Mouse (Mus musculus): ENCODE measurements around the gene 1700007K13Rik.
"Not testable (repeated sequence)": the region's sequence is repeated elsewhere in the genome, so short reads cannot be mapped to it uniquely, and the experiment has no call there.

The 1700007K13Rik gene

GRCm38 (mm10) chr2:28465836-28466518 lies at the start of gene 1700007K13Rik:
TSS of gene 1700007K13Rik (minus strand) at chr2:28466332.
- DNase-seq (ENCODE audit: low read depth, low spot score) = peak; percentile 40

GRCm38 (mm10) chr2:28514489-28514888 lies 48.4 kb upstream of the 1700007K13Rik start:
- DNase-seq (ENCODE audit: low read depth, low spot score) = no peak

GRCm38 (mm10) chr2:28513431-28514370 lies 47.6 kb upstream of the 1700007K13Rik start:
- no peak for DNase-seq (ENCODE audit: low read depth, low spot score)

GRCm38 (mm10) chr2:28512798-28513401 lies 46.8 kb upstream of the 1700007K13Rik start, which contains the start of gene Ralgds:
TSS of gene Ralgds (plus strand) at chr2:28513125.
- DNase-seq (ENCODE audit: low read depth, low spot score) = no peak

- DNase-seq (ENCODE audit: low read depth, low spot score) = not testable (repeated sequence)
Observed at GRCm38 (mm10) chr2:28511600-28511999, 45.5 kb upstream of the 1700007K13Rik start.

GRCm38 (mm10) chr2:28506291-28506690 lies 40.2 kb upstream of the 1700007K13Rik start:
- DNase-seq (ENCODE audit: low read depth, low spot score) = no peak

- no peak for DNase-seq (ENCODE audit: low read depth, low spot score)
Observed at GRCm38 (mm10) chr2:28505795-28506194, 39.7 kb upstream of the 1700007K13Rik start, which contains the start of gene Gm10134. TSS of gene Gm10134 (plus strand) at chr2:28506095.

- DNase-seq (ENCODE audit: low read depth, low spot score) = no peak
Observed at GRCm38 (mm10) chr2:28504676-28505075, 38.5 kb upstream of the 1700007K13Rik start.

- no peak for DNase-seq (ENCODE audit: low read depth, low spot score)
Observed at GRCm38 (mm10) chr2:28502987-28503386, 36.9 kb upstream of the 1700007K13Rik start.

GRCm38 (mm10) chr2:28498431-28498830 lies 32.3 kb upstream of the 1700007K13Rik start:
- no peak for DNase-seq (ENCODE audit: low read depth, low spot score)

GRCm38 (mm10) chr2:28497561-28497960 lies 31.4 kb upstream of the 1700007K13Rik start:
- DNase-seq (ENCODE audit: low read depth, low spot score) = no peak

- DNase-seq (ENCODE audit: low read depth, low spot score) = no peak
Observed at GRCm38 (mm10) chr2:28496671-28497070, 30.5 kb upstream of the 1700007K13Rik start, which contains the start of gene Gbgt1. TSS of gene Gbgt1 (plus strand) at chr2:28496891.

GRCm38 (mm10) chr2:28495801-28496595 lies 29.9 kb upstream of the 1700007K13Rik start:
- no peak for DNase-seq (ENCODE audit: low read depth, low spot score)

GRCm38 (mm10) chr2:28495207-28495756 lies 29.1 kb upstream of the 1700007K13Rik start:
- DNase-seq (ENCODE audit: low read depth, low spot score) = no peak

GRCm38 (mm10) chr2:28494521-28494920 lies 28.4 kb upstream of the 1700007K13Rik start:
- no peak for DNase-seq (ENCODE audit: low read depth, low spot score)

GRCm38 (mm10) chr2:28483861-28484260 lies 17.7 kb upstream of the 1700007K13Rik start:
- DNase-seq (ENCODE audit: low read depth, low spot score) = no peak

- DNase-seq (ENCODE audit: low read depth, low spot score) = no peak
Observed at GRCm38 (mm10) chr2:28479208-28480204, 13.4 kb upstream of the 1700007K13Rik start.

GRCm38 (mm10) chr2:28477993-28478392 lies 11.9 kb upstream of the 1700007K13Rik start:
- not testable (repeated sequence) for DNase-seq (ENCODE audit: low read depth, low spot score)

GRCm38 (mm10) chr2:28472011-28472410 lies 5.9 kb upstream of the 1700007K13Rik start:
- DNase-seq (ENCODE audit: low read depth, low spot score) = not testable (repeated sequence)
